Mouse (Mus musculus) adipocyte (in vitro differentiated cells): ENCODE measurements around the gene Rc3h2.

Experiments used
- DNase-seq: peaks from one replicate; pipeline ENCODE4 v3.0.0-alpha.2; 2016; ENCODE audit warnings: low spot score

Rc3h2 gene

DNA sequence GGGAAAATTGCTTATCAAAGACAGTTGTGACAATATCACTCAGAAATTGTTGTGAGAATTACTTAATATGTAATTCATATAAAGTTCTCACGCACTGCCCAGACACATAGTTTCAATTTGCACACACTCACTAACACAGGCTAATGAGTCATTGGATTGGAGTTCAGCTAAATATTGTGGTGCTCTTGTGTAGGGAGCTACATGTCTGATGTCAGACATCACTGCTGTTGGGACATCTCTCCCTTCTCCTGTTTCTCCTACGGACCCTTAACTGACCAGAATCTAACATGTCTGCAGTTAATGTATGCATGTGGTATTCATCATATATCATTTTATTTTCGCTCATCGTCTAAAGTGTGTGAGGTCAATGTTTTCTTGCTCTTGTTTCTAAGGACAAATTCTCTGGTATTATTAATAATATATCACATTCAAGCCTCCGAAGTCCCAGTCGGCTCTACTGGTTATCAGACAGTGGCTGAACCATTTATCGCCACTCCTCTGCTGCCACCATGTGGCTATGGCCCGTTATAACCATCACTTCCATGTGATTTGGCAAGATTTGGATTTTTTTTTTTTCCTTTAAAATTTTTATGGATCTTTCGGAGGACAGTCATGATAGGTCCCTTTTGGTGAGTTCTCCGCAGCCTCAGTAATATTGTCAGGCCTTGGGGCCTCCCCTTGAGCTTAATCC lies 84.1 kb downstream of the Rc3h2 start:
- DNase-seq: peak; percentile 81

DNA sequence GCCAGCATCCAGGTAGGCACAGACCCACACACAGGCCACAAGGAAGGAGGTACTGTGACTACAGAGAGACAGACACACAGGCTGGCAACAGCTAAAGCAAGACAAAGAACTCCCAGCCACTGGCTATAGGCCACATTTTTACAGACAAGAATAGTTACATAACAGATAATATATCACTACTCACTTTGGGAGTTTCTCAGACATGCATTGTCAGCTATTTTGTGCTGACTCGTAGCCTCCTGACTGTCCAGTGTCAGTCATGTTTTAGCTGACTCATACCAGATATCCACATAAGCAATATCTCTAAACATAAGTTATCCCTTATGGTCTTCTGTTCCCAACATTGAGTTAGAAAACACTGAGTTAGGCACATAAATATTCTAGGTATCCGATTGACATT lies 89.4 kb downstream of the Rc3h2 start:
- peak; percentile 40 for DNase-seq

DNA sequence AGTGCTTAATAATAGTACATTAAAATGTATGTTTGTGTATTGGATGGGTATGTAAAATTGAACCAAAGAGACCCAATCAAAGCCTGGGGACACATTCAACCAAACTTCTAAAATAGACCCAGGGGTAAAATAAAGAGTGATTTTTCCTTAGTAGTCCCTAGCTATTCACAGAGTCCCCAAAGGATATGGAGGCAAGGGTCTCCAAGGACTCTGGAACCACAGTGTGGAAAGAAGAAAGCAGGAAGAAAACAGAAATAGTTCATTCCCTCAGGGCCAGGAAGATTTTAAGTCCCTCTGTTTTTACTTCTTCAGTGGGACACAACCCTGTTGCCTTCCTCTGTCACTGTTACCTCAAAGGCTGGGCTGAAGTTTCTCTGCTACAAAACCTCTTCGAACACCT lies 96.5 kb downstream of the Rc3h2 start, which contains the start of gene Olfr368:
TSS of gene Olfr368 (plus strand) at position 301 of the 400 bp plus-strand sequence.
- no peak for DNase-seq
